Mouse (Mus musculus) v-Abl transformed pro-B cells (cell line): ENCODE measurements around the gene Uba1.
"Not testable (repeated sequence)": the region's sequence is repeated elsewhere in the genome, so short reads cannot be mapped to it uniquely, and the experiment has no call there.

Experiments used
- in situ Hi-C, 2 experiments: fragments of 400-800 bp; cut with MboI; formaldehyde crosslinking; loops; one replicate each; pipeline ENCODE4 v1.15.1; 2025; ENCODE audit not compliant: unreplicated experiment in 2 of 2

The Uba1 gene

DNA sequence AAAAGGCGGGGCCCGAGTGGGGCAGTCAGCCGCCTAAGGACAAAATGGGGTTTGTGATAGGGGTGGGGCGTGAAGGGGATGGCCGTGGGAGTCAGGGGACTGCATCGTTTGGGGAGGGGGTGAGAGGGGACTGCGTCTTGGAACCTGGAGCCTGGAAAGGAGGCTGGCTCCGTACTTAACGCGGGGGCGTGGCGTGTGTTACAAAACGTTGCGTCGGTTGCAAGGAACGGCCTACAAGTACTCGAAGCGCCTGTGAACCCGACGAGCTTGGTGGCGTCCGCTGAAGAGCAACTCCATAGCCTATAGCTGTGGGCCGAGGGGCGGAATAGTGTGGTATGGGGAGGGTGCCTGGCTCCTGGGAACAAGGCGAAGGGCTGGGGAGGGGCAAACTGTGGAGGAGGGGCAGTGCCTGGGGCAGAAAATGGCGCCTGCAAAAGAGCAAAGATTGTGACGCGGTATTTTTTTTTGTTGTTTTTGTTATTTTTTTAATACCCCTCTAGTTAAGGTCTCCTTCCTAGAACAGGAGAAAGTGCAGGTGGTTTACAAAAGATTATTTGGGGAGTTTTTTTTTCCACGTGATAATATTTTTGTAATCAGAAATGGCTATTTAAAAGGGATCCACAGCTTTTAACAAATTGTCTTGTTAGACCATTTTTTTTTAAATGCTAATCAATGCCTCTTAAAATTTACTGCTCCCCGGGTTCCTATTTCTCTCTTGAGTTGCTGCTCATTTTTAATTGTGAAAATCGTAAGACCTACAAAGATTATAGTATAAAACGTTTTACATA lies 46.4 kb downstream of the Uba1 start:
- in situ Hi-C loops = no loop called here

DNA sequence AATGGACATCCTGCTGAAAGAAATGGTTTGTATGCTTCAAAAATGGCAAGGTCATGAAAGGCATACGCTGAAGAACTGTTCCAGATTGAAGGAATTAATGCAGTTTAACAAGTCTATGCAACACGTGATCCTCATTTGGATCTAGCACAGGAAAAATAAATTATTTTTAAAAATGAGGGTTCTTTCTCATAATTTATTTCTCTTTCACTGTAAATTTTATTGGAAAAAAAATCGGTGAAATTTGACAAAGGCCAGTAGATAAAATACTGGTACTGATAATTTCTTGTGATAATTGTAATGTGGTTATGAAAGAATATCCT lies 46.9 kb downstream of the Uba1 start:
- in situ Hi-C loops = no loop called here

DNA sequence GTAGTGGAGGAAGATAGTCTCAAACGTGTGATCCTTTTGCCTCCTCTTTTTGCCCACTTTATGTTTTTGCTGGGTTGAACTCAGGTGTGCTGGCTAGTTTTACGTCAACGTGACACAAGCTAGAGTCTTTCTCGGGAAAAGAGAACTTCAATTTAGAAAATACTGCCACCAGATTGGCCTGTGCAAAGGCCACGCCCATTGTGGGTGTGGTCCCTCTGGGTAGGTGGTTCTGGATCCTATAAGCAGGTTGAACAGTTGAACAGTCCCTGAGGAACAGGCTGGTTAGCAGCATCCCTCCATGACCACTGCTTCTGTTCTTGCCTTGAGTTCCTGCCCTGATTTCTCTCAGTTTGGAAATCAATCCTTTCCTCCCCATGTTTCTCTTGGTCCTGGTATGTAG lies 70.6 kb downstream of the Uba1 start:
- in situ Hi-C loops = no loop called here

DNA sequence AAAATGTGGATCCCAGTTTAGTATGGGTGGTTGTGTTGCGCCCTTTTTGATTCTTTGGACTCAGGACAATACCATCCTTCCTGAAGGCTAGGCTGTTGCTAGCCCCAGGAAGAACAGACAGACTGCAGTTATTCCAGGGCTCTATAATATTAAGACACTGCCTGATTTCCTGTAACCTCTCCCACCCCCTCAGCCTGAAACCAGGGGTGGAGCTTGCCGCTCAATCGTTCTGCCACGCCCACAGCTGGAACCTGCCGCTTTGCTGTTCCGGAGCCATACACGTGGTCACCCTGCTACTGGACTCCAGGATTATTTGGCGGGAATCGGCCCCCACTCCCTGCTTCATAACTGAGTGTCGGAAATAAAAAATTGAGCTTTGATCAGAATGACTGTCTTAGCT lies 71.9 kb downstream of the Uba1 start:
- in situ Hi-C loops = not testable (repeated sequence)
